Mouse (Mus musculus) G1E (cell line): ENCODE results near the gene Necab2.

Source experiments
- CTCF ChIP-seq: IDR thresholded peaks from 2 replicates; pipeline ENCODE4 v1.5.1; 2012; ENCODE audit warnings: low read depth, low read length, inconsistent platforms, mixed read lengths
- GATA1 ChIP-seq: IDR thresholded peaks from 2 replicates; pipeline ENCODE4 v1.6.1; 2012; ENCODE audit warnings: borderline replicate concordance, low read length, inconsistent platforms, mixed read lengths
- GATA2 ChIP-seq: IDR thresholded peaks from 2 replicates; pipeline ENCODE4 v1.6.1; 2012; ENCODE audit warnings: low read depth, low read length, inconsistent platforms, borderline replicate concordance
- TAL1 ChIP-seq: conservative IDR thresholded peaks from 2 replicates; pipeline ENCODE4 v1.6.1; 2012; ENCODE audit warnings: low read depth, low read length, inconsistent platforms, mixed read lengths

- TF ChIP-seq TAL1, result no peak
- no peak for TF ChIP-seq GATA1
- TF ChIP-seq CTCF, result no peak
- no peak for TF ChIP-seq GATA2
These were observed 38.2 kb upstream of the Necab2 start for GRCm38 (mm10) chr8:119408311-119408710.
